Mouse (Mus musculus): ENCODE measurements around the gene Cox7a2.

Gene Cox7a2

DNA sequence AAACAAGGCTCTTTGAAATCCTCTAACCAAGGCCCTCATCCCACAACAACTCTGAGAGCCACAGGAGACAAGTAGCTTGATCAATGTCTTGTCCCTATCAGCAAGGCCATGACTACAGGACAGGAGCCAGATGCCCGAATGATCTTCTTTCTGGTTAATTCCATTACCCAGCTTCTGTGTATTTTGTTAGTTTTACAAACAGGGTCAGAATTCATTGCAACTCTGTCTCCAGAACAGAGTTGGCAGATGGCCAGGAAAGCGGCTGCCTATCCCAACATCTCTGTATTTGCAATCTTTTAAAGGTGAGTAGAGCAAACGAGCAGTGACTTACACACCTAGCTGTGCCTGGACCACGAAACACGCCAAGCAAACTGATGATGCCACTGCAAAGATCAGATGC lies 29.4 kb downstream of the Cox7a2 start:
- no peak for DNase-seq (ENCODE audit: low spot score in 2 of 2)

DNA sequence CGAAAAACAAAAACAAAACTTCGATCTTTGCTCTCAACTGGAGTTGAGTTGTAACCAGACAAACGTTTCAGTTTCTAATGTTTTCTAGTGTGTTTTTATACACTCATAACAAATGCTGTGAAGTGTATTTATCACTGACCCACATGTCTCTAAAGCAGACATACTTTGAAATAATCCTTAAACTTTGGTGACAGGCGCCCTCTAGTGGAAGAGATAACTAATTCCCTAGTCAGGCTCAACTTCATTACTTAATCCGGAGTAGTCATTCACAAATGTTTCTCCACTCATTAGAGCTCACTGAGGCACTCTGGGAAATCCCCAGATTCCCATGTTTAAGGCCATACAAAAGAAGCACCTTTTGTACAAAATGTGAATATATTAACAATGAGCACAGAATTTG lies 36.6 kb downstream of the Cox7a2 start:
- DNase-seq (ENCODE audit: low spot score in 2 of 2), result no peak

GRCm38 (mm10) chr9:79721056-79721455 lies 38.6 kb downstream of the Cox7a2 start:
- DNase-seq (ENCODE audit: low spot score in 2 of 2), result no peak

DNA sequence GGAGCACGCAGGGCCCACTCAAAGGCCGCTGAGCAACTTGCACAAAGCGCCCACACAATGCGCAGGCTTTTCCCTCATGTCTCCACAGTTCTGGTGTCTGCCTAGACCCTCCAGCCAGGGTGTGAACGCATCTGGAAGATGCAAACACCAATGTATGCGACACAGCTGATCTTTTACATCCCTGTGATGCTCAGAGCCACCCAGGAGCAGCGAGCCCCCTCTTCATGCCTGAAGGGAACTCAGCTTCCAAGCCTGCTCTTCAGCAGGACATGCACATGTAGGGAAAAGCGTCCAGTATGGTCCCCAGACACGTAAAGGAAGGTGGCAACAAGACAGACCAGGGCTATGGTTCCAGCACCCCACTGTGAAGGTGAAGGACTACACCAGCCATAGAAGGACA lies 39.5 kb downstream of the Cox7a2 start:
- no peak for DNase-seq (ENCODE audit: low spot score in 2 of 2)

DNA sequence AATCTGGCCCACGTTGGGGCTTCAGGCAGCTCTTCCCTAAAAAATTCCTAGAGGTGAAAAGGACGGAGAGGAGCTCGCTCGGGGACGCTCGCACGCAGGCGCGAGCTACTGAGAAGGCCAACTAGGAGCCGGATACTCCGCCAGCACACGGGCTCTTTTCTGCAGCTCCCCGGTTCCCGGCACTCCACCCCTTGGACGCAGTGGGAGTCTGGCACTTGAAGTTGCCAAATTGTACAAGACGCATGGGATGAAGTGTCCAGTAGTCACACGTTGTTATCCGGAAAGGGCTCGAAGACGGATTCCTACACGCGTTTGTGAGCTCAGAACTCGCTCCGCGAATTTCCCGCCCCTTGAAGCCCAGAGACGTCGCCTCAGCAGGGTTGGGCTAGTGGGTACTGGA lies 40.2 kb downstream of the Cox7a2 start:
- no peak for DNase-seq (ENCODE audit: low spot score in 2 of 2)

DNA sequence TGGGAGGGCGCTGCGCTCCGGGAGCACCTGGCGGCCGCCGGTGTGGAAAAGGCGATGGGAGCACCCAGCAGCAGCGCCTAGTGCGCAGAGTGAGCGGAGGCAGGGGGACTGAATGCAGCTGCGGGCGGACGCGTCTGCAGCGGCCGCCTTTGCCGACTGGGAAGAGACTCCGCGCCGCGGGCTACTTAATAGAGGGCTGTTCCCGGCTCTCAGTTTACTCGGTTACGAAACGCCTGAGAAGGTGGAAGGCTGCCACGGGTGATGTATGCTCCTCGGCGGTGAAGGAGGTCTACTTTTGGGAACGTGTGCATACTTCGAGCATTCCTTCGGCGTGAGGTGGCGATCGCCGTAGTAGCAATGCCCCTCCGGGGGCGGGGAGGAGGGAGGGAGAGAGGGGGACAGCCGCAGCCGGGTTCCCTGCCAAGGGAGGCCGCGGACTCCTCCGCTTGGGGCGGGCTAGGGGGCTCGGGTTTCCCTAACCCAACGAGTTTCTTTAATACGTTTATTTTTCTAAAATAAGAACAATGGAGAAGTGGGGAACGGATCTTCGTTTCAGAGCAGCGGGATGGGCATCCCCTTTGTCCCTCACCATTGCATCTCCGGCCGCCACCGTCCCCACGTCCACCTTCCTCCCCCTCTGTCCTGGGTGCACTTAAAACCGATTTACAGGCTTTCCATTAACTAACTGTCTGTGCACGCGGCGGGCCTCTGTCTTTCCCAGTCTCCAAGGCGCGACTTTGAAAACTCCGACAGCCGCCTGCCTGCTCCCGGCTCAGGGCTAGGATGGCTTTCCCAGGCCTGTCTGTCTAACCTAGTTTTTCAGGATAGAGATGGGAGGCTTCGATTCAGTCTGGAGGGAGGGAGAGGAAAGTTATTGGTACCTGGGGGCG lies 41.0 kb downstream of the Cox7a2 start, which contains the start of gene Col12a1:
Col12a1 (minus strand) TSS at position 351 of the 890 bp plus-strand sequence.
- no peak for DNase-seq (ENCODE audit: low spot score in 2 of 2)

GRCm38 (mm10) chr9:79717836-79718475 lies 41.7 kb downstream of the Cox7a2 start:
- no peak for DNase-seq (ENCODE audit: low spot score in 2 of 2)

DNA sequence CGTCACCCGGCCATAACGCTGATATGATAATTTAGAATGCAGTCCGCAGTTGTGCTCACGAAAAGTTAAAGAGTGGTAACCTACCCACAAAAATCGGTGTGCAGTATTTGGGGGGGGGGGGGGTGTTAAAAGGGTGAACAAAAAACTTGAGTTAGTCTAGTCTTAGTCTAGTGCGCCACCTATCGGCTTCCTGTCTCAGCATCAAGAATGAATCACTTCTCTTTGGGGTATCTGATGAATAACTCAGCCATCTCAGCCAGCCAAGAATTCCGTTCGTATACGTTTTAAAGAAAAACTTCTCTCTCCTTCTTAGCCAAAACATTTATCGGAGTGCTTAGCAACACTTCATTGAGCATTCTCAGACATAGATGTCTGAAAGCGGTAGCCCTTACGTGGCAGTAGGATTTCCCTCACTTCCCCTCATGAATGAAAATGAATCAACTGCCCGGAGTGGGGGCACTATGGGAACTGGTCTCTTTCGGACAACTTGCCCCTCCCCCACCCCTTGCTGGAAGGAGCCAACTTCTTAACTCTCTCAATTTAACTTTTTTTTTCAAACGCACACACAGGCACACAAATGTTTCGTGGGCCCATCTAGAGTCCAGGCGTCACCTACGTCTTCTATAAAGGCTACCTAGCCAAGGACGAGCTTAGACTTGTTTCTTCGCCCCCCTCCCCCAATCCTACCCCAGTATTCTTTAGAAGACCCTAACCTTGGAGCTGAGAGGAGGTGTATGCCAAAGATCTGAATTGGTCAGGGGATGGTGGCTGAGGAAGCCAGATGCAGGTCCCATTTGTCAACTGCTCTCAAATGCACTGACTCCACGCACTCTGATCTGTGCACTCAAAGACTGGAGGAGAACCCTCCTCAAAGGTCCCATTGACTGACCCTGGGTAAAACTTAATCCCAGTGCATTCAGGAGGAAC lies 42.5 kb downstream of the Cox7a2 start:
- peak in 1 of 2 experiments; percentile 43 for DNase-seq (ENCODE audit: low spot score in 2 of 2)

DNA sequence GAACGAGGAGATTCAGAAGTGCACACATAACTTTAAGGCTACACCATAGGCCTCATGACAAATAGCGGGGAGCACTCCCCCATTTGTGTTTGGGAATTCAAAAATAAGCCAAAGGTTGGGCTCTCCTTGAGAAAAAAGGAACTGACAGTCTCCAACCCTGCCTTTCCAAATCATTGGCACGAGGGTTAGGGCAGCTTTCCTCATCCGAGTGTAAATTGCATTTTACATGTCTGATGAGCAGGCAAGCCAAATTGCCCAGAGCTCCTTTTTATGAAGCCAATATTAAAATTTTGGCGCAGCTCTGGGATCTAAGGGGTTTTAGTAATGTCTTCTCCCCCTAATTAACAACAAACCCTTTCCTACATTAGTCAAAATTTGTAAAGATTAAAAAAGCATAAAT lies 43.2 kb downstream of the Cox7a2 start:
- no peak for DNase-seq (ENCODE audit: low spot score in 2 of 2)

- DNase-seq (ENCODE audit: low spot score in 2 of 2), result no peak
These were observed 45.1 kb downstream of the Cox7a2 start for GRCm38 (mm10) chr9:79714471-79715045.

All from spleen, postnatal 14 days (tissue).